Mouse (Mus musculus) hindbrain, embryonic 13.5 days (tissue): ENCODE data around the gene Arrb2. TPM values are rescaled to one million over a fixed set of nuclear protein-coding genes. Genes with fewer than 3 reads are reported as not detected.

Experiments used
- ATAC-seq: fragments of 200-750 bp; cut with Nextera tagmentation; 2 replicates; pipeline ENCODE4 v1.8.0; 2017; ENCODE audit warnings: moderate TSS enrichment; ENCODE audit not compliant: low FRiP score
- H3K27ac ChIP-seq: fragments of 300-500 bp; sonication (generic); 2 replicates; pipeline ENCODE4 v1.5.1; 2015; ENCODE audit warnings: inconsistent platforms, mild to moderate bottlenecking, moderate library complexity
- H3K27me3 ChIP-seq: fragments of 300-500 bp; sonication (generic); 2 replicates; pipeline ENCODE4 v1.6.1; 2015; ENCODE audit warnings: mild to moderate bottlenecking, inconsistent platforms
- H3K36me3 ChIP-seq: fragments of 300-500 bp; sonication (generic); 2 replicates; pipeline ENCODE4 v1.6.1; 2015; ENCODE audit warnings: mild to moderate bottlenecking, inconsistent platforms
- H3K4me1 ChIP-seq: fragments of 300-500 bp; sonication (generic); replicated peaks from 2 replicates; pipeline ENCODE4 v1.6.1; 2015; ENCODE audit warnings: inconsistent platforms
- H3K4me2 ChIP-seq: fragments of 300-500 bp; sonication (generic); 2 replicates; pipeline ENCODE4 v1.6.1; 2015; ENCODE audit warnings: inconsistent platforms, mild to moderate bottlenecking, moderate library complexity
- H3K4me3 ChIP-seq: fragments of 300-500 bp; sonication (generic); 2 replicates; pipeline ENCODE4 v1.5.1; 2015; ENCODE audit warnings: mild to moderate bottlenecking, inconsistent platforms
- H3K9ac ChIP-seq: fragments of 300-500 bp; sonication (generic); 2 replicates; pipeline ENCODE4 v1.6.1; 2015; ENCODE audit warnings: mild to moderate bottlenecking, inconsistent platforms
- H3K9me3 ChIP-seq: fragments of 300-500 bp; sonication (generic); 2 replicates; pipeline ENCODE4 v1.6.1; 2016; ENCODE audit warnings: inconsistent platforms
- WGBS: fragments of 180-500 bp; shearing (Covaris S2); methylation state at CpG from one replicate; pipeline ENCODE4 v1.1.7; 2015; 5-methylcytosine and 5-hydroxymethylcytosine counted together
- polyA plus RNA-seq: library from polyadenylated mRNA; unstranded; fragments of >200 nt; fragmentation: Nextera tagmentation; extraction: Ambion mirVana; gene quantifications from 2 replicates; pipeline ENCODE4 v1.2.1, GENCODE M21; 2015

Gene Arrb2
- polyA plus RNA-seq, 1 experiment from 2014 or later: 50.2 TPM

DNA sequence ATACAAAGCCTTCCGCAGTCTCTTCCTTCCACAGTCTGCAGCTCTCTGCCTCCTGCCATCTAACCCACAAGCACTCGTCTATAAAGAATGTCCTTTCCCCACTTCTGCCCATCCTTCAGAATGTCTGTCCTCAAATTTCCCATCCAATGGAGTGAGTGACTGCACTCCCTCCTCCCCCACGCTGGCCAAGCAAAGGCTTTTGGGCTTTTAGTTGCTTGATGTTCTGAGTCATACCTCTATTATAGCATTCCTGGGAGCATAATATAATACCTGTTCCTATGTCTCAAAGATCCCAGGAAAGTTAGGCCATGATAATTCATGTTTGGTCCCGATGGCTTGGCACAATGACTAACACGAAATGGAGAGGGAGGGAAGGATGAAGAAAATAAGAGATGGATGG is 861 bp upstream of the Arrb2 start:
- 28% methylated on average over 5 of the region's 5 CpGs for WGBS
- H3K9ac ChIP-seq: peak overlapping the region; percentile 94
- no peak for ATAC-seq
- H3K27ac ChIP-seq: peak overlapping the region; percentile 96
- peaks cover 15% of the 10 kb centered on the region for H3K36me3 ChIP-seq
- H3K4me1 ChIP-seq: peaks cover 36% of the 10 kb centered on the region
- H3K9me3 ChIP-seq: no peaks in the 10 kb centered on the region
- peak overlapping the region; percentile 73 for H3K4me3 ChIP-seq
- peak overlapping the region; percentile 77 for H3K4me2 ChIP-seq
- H3K27me3 ChIP-seq: no peaks in the 10 kb centered on the region

DNA sequence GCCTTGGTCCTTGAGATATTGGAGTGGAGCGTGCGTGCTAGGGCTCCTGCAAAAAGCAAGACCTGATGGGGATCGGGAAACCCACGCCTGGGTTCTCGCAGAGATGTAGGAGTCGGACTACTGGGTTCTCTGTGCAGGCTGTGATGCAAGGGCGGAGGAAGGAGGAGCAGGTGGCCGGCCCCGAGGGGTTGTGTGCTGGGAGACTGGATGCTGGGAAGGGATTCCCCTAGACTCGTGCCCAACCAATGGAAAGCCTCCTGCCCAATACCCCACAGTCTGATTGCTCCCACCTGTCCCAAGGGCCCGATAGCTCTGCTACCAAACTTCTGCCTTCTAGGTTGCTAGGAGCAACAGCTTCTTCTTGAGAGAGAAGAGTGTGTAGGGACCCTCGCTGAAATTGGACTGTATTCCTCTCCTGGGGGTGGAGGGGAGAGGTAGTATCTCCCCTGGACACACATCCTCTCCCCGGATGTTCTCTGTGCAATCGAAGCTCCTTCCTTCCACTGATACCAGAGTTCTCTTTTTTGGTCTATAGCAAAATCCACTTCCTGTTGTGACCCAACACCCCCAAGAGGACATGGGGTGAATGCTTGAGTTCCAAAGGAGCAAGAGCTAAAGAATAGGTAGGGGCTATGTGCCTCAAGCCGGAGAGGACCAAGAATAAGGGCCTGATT is 597 bp downstream of the Arrb2 start:
- Histone ChIP-seq H3K27me3 (no peaks in the 10 kb centered on the region), H3K4me1 (peaks cover 36% of the 10 kb centered on the region), H3K4me2 (peak overlapping the region; percentile 77), H3K36me3 (peaks cover 29% of the 10 kb centered on the region), H3K4me3 (peak overlapping the region; percentile 73), H3K9ac (peak overlapping the region; percentile 94), H3K27ac (peak overlapping the region; percentile 96), H3K9me3 (no peaks in the 10 kb centered on the region)
- 8% methylated on average over 15 of the region's 15 CpGs for WGBS
- ATAC-seq: no peak; the same call in 1 of the 2 replicates

DNA sequence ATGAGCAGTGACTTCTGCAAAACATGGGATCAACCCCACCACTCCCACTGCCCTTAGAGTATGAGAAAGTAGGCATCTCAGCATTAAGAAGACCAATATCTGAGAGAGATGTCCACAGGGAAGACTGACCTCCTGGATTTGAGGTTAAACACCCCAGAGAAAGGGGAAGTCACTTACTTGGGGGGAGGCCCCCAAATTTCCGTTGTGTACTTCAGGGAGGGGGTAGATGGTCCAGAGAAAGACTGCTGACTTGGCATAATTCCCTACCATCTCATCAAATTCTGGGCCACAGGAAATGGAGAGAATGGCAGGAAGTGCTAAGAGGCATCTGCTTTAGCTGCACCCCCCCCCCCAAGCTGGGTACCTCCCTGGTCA is 1.1 kb downstream of the Arrb2 start:
- WGBS: 81% methylated on average over 1 of the region's 1 CpGs
- Histone ChIP-seq H3K4me2 (peak overlapping the region; percentile 77), H3K9ac (peak overlapping the region; percentile 94), H3K27me3 (no peaks in the 10 kb centered on the region), H3K36me3 (peaks cover 35% of the 10 kb centered on the region), H3K27ac (peak overlapping the region; percentile 96; the same call in 1 of the 2 replicates), H3K4me3 (peak overlapping the region; percentile 73), H3K4me1 (peaks cover 36% of the 10 kb centered on the region), H3K9me3 (no peaks in the 10 kb centered on the region)
- ATAC-seq: no peak

DNA sequence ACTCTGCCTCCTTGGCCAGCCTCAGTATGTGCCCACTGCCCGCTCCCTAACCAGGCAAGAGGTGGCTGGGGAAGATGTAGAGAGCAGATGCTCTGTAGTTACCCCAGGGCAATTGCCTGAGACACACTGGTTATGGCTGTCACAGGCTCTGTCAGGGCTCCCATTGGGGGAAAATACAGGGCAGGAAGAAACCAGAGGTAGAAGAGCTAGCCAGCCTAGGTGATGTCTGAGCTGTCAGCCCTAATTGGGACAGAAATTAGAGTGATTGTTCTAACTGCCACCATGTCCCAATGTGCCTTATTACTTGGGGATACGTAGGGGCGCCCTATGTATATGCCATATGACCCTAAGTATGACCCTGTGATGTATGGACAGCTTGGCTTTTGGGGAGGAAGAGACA is 1.5 kb downstream of the Arrb2 start:
- ATAC-seq: no peak
- 79% methylated on average over 3 of the region's 3 CpGs for WGBS
- Histone ChIP-seq H3K4me3 (peak overlapping the region; percentile 73), H3K4me2 (peak overlapping the region; percentile 77), H3K4me1 (peaks cover 36% of the 10 kb centered on the region), H3K27ac (peak overlapping the region; percentile 30; the same call in 1 of the 2 replicates), H3K27me3 (no peaks in the 10 kb centered on the region), H3K9me3 (no peaks in the 10 kb centered on the region), H3K36me3 (peaks cover 39% of the 10 kb centered on the region), H3K9ac (peak overlapping the region; percentile 94)

DNA sequence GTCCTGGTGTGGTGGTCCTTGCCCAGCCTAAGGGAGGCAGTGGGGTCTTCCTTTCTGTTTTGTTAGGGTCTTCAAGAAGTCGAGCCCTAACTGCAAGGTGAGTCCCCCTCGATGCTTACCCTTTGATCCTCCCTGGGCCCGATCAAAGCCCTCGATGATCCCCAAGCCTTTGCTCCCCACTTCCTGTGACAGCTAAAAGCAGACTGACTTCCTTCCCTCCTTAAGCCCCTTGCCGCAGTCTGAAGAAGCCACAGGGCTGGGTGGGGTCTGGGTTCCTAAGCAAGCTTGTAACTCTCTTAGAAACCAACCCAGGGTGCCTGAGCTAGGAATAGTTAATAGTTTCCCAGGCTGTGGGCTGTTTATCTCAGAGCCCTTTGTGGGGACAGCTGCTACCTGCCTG is 3.0 kb downstream of the Arrb2 start:
- no peak for ATAC-seq
- Histone ChIP-seq H3K27me3 (no peaks in the 10 kb centered on the region), H3K9ac (peak overlapping the region; percentile 94; the same call in 1 of the 2 replicates), H3K9me3 (no peaks in the 10 kb centered on the region), H3K27ac (no peak overlapping the region), H3K4me3 (no peak overlapping the region), H3K36me3 (peaks cover 54% of the 10 kb centered on the region), H3K4me1 (peaks cover 36% of the 10 kb centered on the region), H3K4me2 (no peak overlapping the region)
- WGBS: 80% methylated on average over 5 of the region's 5 CpGs

DNA sequence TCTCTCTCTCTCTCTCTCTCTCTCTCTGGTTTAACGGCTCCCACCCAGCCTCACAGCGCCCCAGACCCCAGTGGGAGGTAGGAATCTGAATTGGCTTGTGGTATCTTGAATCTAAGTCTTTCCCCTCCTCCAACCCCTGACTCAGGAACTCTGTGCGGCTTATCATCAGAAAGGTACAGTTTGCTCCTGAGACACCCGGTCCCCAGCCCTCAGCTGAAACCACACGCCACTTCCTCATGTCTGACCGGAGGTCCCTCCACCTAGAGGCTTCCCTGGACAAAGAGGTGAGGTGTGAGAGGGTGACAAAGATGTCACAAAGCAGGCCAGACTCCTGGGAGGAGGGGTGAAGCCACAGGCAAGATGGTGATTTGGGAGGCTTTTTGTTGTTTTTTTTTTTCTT is 5.0 kb downstream of the Arrb2 start:
- ATAC-seq: no peak
- H3K4me3 ChIP-seq: no peak overlapping the region
- H3K9me3 ChIP-seq: no peaks in the 10 kb centered on the region
- 90% methylated on average over 6 of the region's 6 CpGs for WGBS
- H3K27me3 ChIP-seq: no peaks in the 10 kb centered on the region
- no peak overlapping the region for H3K4me2 ChIP-seq
- peaks cover 29% of the 10 kb centered on the region for H3K4me1 ChIP-seq
- H3K9ac ChIP-seq: no peak overlapping the region
- H3K36me3 ChIP-seq: peaks cover 70% of the 10 kb centered on the region
- H3K27ac ChIP-seq: no peak overlapping the region

DNA sequence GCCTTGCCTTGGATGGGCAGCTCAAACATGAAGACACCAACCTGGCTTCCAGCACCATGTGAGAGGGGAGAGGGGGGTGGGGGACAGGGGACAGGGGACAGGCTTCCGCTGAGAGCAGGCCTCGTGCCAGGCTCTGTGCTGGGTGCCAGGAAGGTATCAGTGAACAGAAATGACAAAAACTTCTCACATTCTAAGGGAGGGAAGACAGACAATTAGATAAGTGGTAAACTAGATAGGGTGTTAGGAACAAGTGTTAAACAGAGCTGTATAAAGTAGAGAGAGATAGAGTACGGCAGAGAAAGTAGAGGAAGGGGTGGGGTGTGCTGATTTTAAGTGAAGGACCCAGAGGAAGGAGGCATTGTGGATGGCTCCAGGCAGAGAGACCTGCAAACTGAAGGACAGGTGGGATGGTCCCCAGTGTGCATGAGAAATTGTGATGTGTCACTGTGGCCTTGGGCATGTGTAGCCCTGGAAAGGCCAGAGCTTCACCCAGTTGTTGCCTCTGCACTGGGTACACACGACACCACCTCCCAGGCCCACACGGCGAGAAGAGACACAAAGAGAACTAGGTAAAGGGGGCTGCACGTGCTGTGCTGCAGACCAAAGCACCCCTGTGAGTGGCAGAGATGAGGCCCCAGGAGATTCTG is 6.4 kb downstream of the Arrb2 start:
- Histone ChIP-seq H3K27me3 (no peaks in the 10 kb centered on the region), H3K9ac (no peak overlapping the region), H3K9me3 (no peaks in the 10 kb centered on the region), H3K27ac (no peak overlapping the region), H3K36me3 (peaks cover 73% of the 10 kb centered on the region), H3K4me1 (peaks cover 19% of the 10 kb centered on the region), H3K4me3 (no peak overlapping the region), H3K4me2 (no peak overlapping the region)
- WGBS: 94% methylated on average over 7 of the region's 7 CpGs
- ATAC-seq: no peak

DNA sequence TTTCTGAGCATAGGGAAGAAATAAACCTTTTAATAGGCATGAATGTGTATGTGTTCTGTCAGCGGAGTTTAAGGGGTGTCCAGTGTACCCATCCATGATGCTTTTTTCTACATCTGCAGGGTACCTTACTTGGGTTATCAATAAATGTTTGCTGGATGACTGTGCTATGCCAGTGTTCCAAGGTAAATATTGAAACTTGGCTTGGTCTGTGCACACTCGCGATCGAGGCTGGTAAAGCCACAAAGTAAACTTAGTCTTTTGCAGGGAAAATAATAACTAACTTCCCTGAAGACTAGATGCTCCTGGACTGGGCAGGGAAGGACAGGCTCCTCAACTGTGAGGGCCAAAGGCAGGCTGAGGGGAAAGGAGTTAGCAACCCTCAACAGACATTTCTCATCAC is 8.2 kb downstream of the Arrb2 start:
- Histone ChIP-seq H3K9me3 (no peaks in the 10 kb centered on the region), H3K27ac (no peak overlapping the region), H3K4me1 (peaks cover under 1% of the 10 kb centered on the region; the same call in 1 of the 2 replicates), H3K4me3 (no peak overlapping the region), H3K27me3 (no peaks in the 10 kb centered on the region), H3K36me3 (peaks cover 67% of the 10 kb centered on the region), H3K4me2 (no peak overlapping the region), H3K9ac (no peak overlapping the region)
- 92% methylated on average over 4 of the region's 4 CpGs for WGBS
- no peak for ATAC-seq

DNA sequence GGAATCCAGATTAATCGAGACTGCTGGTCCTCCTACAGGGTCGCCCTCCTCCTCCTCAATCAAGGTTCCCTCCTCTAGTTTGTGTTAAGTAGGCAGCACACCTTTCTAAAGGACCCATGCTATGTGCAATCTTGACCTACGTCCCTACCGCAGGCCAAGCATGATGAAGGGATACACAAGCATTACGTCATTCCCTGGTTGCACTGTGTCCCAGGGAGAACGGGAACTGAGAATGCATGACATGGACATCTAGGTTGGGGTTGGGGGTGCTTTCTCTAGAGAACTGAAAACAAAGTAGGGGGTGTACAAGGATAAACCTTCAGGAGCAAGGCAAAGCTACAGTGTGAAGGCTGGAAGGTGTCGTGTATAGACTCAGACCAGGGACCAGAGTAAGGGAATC is 9.4 kb downstream of the Arrb2 start:
- H3K9me3 ChIP-seq: no peaks in the 10 kb centered on the region
- H3K9ac ChIP-seq: no peak overlapping the region
- WGBS: 93% methylated on average over 7 of the region's 7 CpGs
- no peak for ATAC-seq
- H3K4me2 ChIP-seq: no peak overlapping the region
- H3K36me3 ChIP-seq: peaks cover 55% of the 10 kb centered on the region
- no peaks in the 10 kb centered on the region for H3K27me3 ChIP-seq
- H3K4me3 ChIP-seq: no peak overlapping the region
- no peaks in the 10 kb centered on the region for H3K4me1 ChIP-seq
- no peak overlapping the region for H3K27ac ChIP-seq

DNA sequence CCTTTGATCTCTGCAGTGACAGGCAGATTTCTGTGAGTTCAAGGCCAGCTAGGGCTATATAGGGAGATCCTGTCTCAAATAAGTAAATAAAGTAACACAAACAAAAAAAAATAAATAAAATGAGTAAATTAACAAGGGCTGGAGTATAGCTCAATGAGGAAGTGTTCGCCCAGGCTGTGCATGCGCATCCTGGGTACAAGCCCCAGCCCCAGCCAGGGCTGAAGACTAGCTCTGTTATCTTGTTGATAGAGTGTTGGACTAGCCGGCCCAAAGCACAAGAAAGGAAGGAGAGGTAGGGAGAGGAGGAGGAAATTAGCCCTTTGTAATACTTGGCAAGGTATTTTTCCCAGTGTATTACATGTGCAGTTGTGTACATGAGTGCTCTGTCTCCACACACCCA is 11.5 kb downstream of the Arrb2 start:
- H3K4me1 ChIP-seq: no peaks in the 10 kb centered on the region
- H3K36me3 ChIP-seq: peaks cover 34% of the 10 kb centered on the region
- no peak overlapping the region for H3K9ac ChIP-seq
- WGBS: 90% methylated on average over 3 of the region's 3 CpGs
- no peak for ATAC-seq
- H3K9me3 ChIP-seq: no peaks in the 10 kb centered on the region
- H3K4me3 ChIP-seq: no peak overlapping the region
- no peaks in the 10 kb centered on the region for H3K27me3 ChIP-seq
- H3K4me2 ChIP-seq: no peak overlapping the region
- no peak overlapping the region for H3K27ac ChIP-seq

DNA sequence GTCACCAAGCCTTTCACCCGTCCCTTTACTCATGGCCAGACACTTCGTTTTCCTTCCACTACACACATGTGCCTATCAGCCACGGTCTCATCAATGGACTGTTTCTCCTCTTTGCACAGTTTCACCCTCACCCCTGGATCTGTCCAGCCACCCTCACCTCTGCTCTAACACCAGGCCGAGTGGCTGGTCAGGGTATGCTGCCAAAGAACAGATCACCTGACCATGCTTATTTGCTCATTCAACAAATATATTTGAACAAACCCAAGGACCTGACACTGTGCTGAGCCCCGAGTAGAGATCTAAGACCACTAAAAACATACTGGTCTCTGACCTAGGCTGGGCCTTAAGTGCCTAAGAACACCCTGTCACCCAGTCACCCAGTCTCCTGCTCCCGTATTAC is 12.2 kb downstream of the Arrb2 start:
- ATAC-seq: no peak
- H3K4me3 ChIP-seq: no peak overlapping the region
- no peak overlapping the region for H3K27ac ChIP-seq
- no peaks in the 10 kb centered on the region for H3K4me1 ChIP-seq
- H3K4me2 ChIP-seq: no peak overlapping the region
- H3K9me3 ChIP-seq: no peaks in the 10 kb centered on the region
- no peaks in the 10 kb centered on the region for H3K27me3 ChIP-seq
- WGBS: 79% methylated on average over 6 of the region's 6 CpGs
- peaks cover 27% of the 10 kb centered on the region for H3K36me3 ChIP-seq
- no peak overlapping the region for H3K9ac ChIP-seq

DNA sequence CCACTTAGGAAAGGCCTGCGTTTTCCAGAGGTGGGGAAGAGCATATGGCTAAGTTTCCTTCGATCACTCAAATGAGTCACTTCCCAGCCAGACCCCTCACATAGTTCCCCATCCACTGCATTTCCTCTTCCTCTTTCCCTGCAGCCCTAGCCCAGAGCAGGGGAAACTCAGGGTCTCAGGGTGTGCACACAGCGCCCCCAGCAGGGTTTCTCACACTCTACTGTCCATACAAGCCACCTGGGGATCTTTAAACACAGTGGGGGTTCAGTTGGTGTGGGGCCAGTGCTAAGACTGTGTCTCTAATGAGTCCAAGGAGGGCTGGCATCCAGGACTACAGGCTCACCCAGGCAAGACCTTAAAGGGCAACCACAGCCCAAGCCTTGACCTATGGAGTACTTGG is 14.3 kb downstream of the Arrb2 start:
- Histone ChIP-seq H3K4me3 (no peak overlapping the region), H3K27ac (no peak overlapping the region), H3K9me3 (no peaks in the 10 kb centered on the region), H3K27me3 (no peaks in the 10 kb centered on the region), H3K36me3 (peaks cover 9% of the 10 kb centered on the region; the same call in 1 of the 2 replicates), H3K9ac (no peak overlapping the region), H3K4me1 (peaks cover 5% of the 10 kb centered on the region; the same call in 1 of the 2 replicates), H3K4me2 (no peak overlapping the region)
- ATAC-seq: no peak
- 36% methylated on average over 3 of the region's 3 CpGs for WGBS

DNA sequence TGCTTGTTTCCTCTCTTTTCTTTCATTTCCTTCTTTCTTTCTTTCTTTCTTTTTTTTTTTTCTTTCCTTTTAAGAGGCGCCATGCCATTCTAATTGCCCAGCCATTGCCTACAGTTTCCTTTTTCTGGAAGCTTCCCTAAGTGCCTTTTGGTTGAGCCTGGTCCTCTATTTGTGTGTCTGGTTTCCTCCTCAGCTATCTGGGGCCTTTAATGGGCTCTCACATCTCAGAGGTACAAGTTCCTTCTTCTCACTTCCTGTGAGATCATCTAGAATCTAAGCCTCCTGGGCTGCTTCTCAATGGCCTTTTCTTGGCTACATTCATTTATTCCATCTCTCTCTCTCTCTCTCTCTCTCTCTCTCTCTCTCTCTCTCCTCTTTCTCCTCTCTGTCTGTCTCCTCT is 14.9 kb downstream of the Arrb2 start:
- 80% methylated on average over 1 of the region's 1 CpGs for WGBS
- Histone ChIP-seq H3K27ac (no peak overlapping the region), H3K4me2 (no peak overlapping the region), H3K36me3 (0 out of 2 replicates have a peak, but pooled peaks cover 3% of the 10 kb centered on the region), H3K4me1 (peaks cover 8% of the 10 kb centered on the region), H3K9me3 (no peaks in the 10 kb centered on the region), H3K27me3 (no peaks in the 10 kb centered on the region), H3K9ac (no peak overlapping the region), H3K4me3 (no peak overlapping the region)
- no peak for ATAC-seq
